Mouse (Mus musculus): ENCODE data around the gene Rnf141. TPM values are rescaled to one million over a fixed set of nuclear protein-coding genes. Genes with fewer than 3 reads are reported as not detected.

The Rnf141 gene
- polyA plus RNA-seq, 1 experiment from 2014 or later = 20.1 TPM

DNA sequence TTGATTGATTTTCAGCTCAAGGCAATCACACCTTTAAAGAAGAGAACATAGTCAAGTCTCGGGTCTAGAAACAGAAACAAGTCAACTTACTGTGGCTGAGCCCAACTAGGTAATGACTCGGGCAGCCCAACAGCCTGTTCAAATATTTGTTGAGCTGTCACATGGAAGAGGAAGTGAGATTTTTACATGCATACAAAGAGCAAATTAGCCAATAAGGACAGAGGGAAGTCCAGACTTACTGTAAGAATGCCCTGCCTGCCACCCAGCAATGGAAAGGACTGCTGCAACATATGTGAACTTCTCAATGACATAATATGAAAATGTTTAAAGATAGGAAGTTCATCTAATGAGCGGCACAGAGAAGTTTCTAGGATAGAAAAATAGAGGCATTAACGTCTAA is 3.9 kb downstream of the Rnf141 start:
- Histone ChIP-seq H3K9ac (ENCODE audit: low read depth, low read length) (no peak overlapping the region), H3K4me1 (replicated peaks; ENCODE audit: insufficient read depth, low read length) (no peaks in the 10 kb centered on the region), H3K9me3 (replicated peaks; ENCODE audit: low read length) (no peaks in the 10 kb centered on the region), H3K27me3 (ENCODE audit: insufficient read depth, low read length) (no peaks in the 10 kb centered on the region), H3K4me3 (replicated peaks; ENCODE audit: low read depth, low read length) (no peak overlapping the region), H3K27ac (no peak overlapping the region), H3K4me2 (ENCODE audit: low read length) (no peak overlapping the region), H3K36me3 (ENCODE audit: insufficient read depth, low read length) (no peaks in the 10 kb centered on the region)
- WGBS = 66% methylated on average over 4 of the region's 4 CpGs
- TF ChIP-seq CTCF (IDR thresholded peaks at IDR 0.05; ENCODE audit: low read depth) = no peak
- ATAC-seq (replicated peaks; ENCODE audit: low FRiP score, low read depth) (no peak), DNase-seq (ENCODE audit: low spot score) (peak; percentile 37)

DNA sequence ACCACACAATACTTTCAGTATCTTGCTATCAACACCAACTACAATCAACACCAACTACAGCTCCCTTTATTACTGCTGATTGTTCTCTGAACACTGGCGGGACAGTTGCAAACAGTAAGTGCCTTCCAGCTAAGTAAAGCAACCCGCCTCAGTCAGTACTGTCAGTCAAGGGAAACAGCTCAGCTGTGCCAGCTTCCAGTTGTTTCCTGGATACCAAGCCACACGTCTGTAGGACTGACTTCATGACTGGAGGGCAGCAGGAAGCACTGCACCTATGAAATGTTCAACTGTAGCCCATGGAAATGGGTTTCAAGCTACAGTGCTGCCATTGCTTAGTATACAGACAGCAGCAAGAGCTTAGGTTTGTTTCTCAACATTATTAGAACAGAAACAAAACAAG is 9.7 kb downstream of the Rnf141 start:
- H3K4me2 ChIP-seq (ENCODE audit: low read length) = no peak overlapping the region
- no peak overlapping the region for H3K4me3 ChIP-seq (replicated peaks; ENCODE audit: low read depth, low read length)
- H3K4me1 ChIP-seq (replicated peaks; ENCODE audit: insufficient read depth, low read length) = no peaks in the 10 kb centered on the region
- ATAC-seq (replicated peaks; ENCODE audit: low FRiP score, low read depth) (no peak), DNase-seq (ENCODE audit: low spot score) (no peak)
- no peak overlapping the region for H3K27ac ChIP-seq
- H3K9ac ChIP-seq (ENCODE audit: low read depth, low read length) = no peak overlapping the region
- H3K36me3 ChIP-seq (ENCODE audit: insufficient read depth, low read length) = 0 out of 2 replicates have a peak, but pooled peaks cover 8% of the 10 kb centered on the region
- H3K27me3 ChIP-seq (ENCODE audit: insufficient read depth, low read length) = no peaks in the 10 kb centered on the region
- TF ChIP-seq CTCF (IDR thresholded peaks at IDR 0.05; ENCODE audit: low read depth) = no peak
- no peaks in the 10 kb centered on the region for H3K9me3 ChIP-seq (replicated peaks; ENCODE audit: low read length)
- 56% methylated on average over 3 of the region's 3 CpGs for WGBS

DNA sequence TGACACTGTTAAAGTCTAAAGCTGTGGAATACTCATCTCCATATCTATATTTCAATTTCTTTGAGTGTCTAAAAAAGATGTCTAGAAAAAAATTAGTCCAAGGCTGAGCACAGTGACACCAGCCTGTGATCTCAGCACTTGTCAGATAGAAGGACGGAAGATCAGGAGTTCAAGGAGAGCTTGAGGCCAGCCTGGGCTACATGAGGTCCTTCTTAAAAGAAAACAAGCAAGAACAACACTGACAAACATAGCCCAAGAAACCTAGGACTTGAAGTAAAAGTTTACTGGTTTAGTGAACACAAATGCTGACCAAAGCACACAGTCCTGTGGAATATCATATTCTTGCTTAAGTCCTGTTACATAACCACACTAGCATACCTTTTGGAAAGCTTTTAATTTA is 10.2 kb downstream of the Rnf141 start:
- ATAC-seq (replicated peaks; ENCODE audit: low FRiP score, low read depth) (no peak), DNase-seq (ENCODE audit: low spot score) (no peak)
- no peaks in the 10 kb centered on the region for H3K9me3 ChIP-seq (replicated peaks; ENCODE audit: low read length)
- no peak overlapping the region for H3K4me2 ChIP-seq (ENCODE audit: low read length)
- 100% methylated on average over 1 of the region's 1 CpGs for WGBS
- 0 out of 2 replicates have a peak, but pooled peaks cover 8% of the 10 kb centered on the region for H3K36me3 ChIP-seq (ENCODE audit: insufficient read depth, low read length)
- H3K27me3 ChIP-seq (ENCODE audit: insufficient read depth, low read length) = no peaks in the 10 kb centered on the region
- H3K9ac ChIP-seq (ENCODE audit: low read depth, low read length) = no peak overlapping the region
- H3K4me3 ChIP-seq (replicated peaks; ENCODE audit: low read depth, low read length) = no peak overlapping the region
- TF ChIP-seq CTCF (IDR thresholded peaks at IDR 0.05; ENCODE audit: low read depth) = no peak
- no peaks in the 10 kb centered on the region for H3K4me1 ChIP-seq (replicated peaks; ENCODE audit: insufficient read depth, low read length)
- H3K27ac ChIP-seq = no peak overlapping the region

DNA sequence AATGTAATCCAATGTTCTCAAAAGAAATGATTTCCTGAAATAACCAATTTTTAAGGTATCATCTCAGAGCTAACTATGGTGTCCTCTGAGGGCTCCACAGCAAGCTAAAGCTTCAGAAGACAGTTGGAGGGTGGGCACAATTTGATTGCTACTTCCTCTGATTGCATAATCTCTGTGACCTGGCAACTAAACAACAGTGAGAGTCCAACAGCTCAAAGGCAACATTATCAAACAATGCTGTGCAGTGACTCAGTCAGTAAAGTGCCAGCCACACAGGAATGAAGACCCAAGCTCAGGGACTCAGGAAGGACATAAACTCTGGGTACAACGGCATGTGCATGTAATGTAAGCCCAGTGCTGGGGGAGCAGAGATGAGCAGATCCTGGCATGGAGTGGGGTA is 11.2 kb downstream of the Rnf141 start:
- DNase-seq (ENCODE audit: low spot score) = no peak
- Histone ChIP-seq H3K27ac (no peak overlapping the region), H3K9me3 (replicated peaks; ENCODE audit: low read length) (no peaks in the 10 kb centered on the region), H3K4me2 (ENCODE audit: low read length) (no peak overlapping the region), H3K9ac (ENCODE audit: low read depth, low read length) (no peak overlapping the region), H3K27me3 (ENCODE audit: insufficient read depth, low read length) (no peaks in the 10 kb centered on the region), H3K4me1 (replicated peaks; ENCODE audit: insufficient read depth, low read length) (no peaks in the 10 kb centered on the region), H3K4me3 (replicated peaks; ENCODE audit: low read depth, low read length) (no peak overlapping the region), H3K36me3 (ENCODE audit: insufficient read depth, low read length) (0 out of 2 replicates have a peak, but pooled peaks cover 11% of the 10 kb centered on the region)
- 80% methylated on average over 1 of the region's 1 CpGs for WGBS
- TF ChIP-seq CTCF (IDR thresholded peaks at IDR 0.05; ENCODE audit: low read depth) = no peak
- ATAC-seq (replicated peaks; ENCODE audit: low FRiP score, low read depth) = no peak

DNA sequence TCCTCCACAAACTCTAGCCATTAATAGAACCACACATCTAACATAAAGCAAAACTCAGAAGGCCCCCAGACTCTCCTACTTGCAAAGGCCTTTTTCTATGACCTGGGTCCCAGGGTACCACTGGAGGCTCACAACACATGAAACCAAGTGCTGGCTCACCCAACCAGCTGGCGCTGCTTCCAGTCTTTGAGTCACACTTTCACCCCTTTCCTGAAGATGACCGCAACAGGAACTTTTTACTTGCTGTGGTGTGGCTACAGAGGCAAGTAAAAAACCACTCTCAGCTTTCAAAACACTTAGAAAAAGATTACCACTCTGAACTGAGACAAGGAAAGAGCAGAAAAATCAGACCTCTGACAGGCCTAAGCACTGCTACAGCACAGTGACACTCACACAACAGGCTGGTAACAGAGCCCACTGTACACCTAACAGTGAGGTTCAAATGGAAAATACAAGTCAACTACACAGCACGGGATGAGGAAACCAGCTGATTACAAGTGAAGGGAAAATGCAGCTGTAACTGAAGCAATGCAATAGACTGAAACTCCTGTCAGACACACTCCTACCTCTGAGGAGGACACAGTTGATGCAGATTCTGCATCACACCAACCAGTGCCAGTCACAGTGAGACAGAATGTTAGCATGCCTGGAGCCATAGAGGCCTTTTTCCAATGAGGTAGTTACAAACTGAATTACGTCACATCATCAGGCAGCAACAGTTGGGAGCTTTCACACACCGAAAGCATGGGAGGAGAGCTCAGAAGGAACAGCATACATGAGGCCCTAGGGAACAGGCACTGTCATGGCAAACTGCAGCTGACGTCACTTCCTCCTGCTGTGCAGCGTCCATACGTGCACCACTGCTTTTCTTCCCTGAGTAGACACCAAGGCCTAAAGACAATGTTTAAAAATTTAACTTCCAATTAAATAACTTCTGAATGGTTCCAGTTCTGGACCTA is 20.0 kb downstream of the Rnf141 start:
- DNase-seq (ENCODE audit: low spot score) = no peak
- no peak overlapping the region for H3K4me2 ChIP-seq (ENCODE audit: low read length)
- 82% methylated on average over 8 of the region's 8 CpGs for WGBS
- H3K27me3 ChIP-seq (ENCODE audit: insufficient read depth, low read length) = no peaks in the 10 kb centered on the region
- TF ChIP-seq CTCF (IDR thresholded peaks at IDR 0.05; ENCODE audit: low read depth) = no peak
- peaks cover 16% of the 10 kb centered on the region; the same call in 1 of the 2 replicates for H3K36me3 ChIP-seq (ENCODE audit: insufficient read depth, low read length)
- H3K9me3 ChIP-seq (replicated peaks; ENCODE audit: low read length) = no peaks in the 10 kb centered on the region
- H3K4me3 ChIP-seq (replicated peaks; ENCODE audit: low read depth, low read length) = no peak overlapping the region
- H3K27ac ChIP-seq = no peak overlapping the region
- no peak for ATAC-seq (replicated peaks; ENCODE audit: low FRiP score, low read depth)
- 0 out of 2 replicates have a peak, but pooled peaks cover 3% of the 10 kb centered on the region for H3K4me1 ChIP-seq (replicated peaks; ENCODE audit: insufficient read depth, low read length)
- H3K9ac ChIP-seq (ENCODE audit: low read depth, low read length) = no peak overlapping the region

DNA sequence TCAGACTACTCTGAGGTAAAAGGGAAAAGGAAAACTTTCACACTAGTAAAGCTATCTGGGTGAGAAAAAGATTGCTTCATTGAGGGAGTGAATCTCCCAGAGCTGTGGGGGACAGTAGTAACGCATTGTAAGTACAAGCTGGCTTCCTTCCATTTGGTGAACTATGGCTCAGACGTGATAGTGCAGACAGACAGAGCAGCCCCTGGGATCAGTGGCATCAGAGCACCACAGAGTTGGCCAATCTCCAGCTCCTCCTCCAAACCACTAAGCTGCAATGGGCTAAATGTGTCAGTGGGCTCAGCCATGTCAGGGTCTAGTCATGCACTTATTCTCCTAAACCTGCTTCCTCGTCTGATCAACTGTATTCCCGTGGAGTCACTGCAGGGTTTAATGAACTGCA is 20.7 kb downstream of the Rnf141 start:
- Histone ChIP-seq H3K9ac (ENCODE audit: low read depth, low read length) (no peak overlapping the region), H3K36me3 (ENCODE audit: insufficient read depth, low read length) (peaks cover 13% of the 10 kb centered on the region; the same call in 1 of the 2 replicates)

More for the DNA sequence above, 20.7 kb downstream of the Rnf141 start:
- Histone ChIP-seq H3K4me2 (ENCODE audit: low read length) (no peak overlapping the region), H3K27me3 (ENCODE audit: insufficient read depth, low read length) (no peaks in the 10 kb centered on the region), H3K4me1 (replicated peaks; ENCODE audit: insufficient read depth, low read length) (0 out of 2 replicates have a peak, but pooled peaks cover 3% of the 10 kb centered on the region), H3K27ac (no peak overlapping the region), H3K4me3 (replicated peaks; ENCODE audit: low read depth, low read length) (no peak overlapping the region), H3K9me3 (replicated peaks; ENCODE audit: low read length) (no peaks in the 10 kb centered on the region)
- DNase-seq (ENCODE audit: low spot score) (no peak), ATAC-seq (replicated peaks; ENCODE audit: low FRiP score, low read depth) (no peak)
- no peak for TF ChIP-seq CTCF (IDR thresholded peaks at IDR 0.05; ENCODE audit: low read depth)
- 55% methylated on average over 4 of the region's 4 CpGs for WGBS

Data from kidney, postnatal 0 days (tissue).